Mouse (Mus musculus): ENCODE measurements around the gene BC030499. TPM values are rescaled to one million over a fixed set of nuclear protein-coding genes. Genes with fewer than 3 reads are reported as not detected.
"Not testable (repeated sequence)": the region's sequence is repeated elsewhere in the genome, so short reads cannot be mapped to it uniquely, and the experiment has no call there.

The BC030499 gene
- under 1 TPM; 0.38 to 0.46 TPM for total RNA-seq (2021)
- long read RNA-seq, experiment 1: 0 reads
- long read RNA-seq, experiment 2: 0 reads

DNA sequence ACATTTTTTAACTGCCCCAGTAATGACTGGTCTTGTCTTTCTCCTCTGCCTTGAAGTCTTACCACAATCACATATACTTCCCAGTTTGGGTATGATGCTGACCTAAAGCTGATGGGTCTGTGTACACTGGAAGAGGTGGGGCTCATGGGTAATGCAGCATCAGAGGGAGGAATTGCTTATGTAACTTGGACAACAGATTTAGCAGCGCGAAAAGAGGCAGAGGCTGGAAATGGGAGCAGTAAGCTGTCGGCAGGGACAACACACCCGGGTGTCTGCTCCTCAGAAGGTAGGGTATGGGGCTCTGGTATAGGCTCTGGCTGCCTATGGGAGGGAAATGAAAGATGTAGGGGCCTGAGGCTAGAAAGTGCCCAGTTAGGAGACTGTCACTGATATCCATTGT, at the start of gene BC030499:
Gene BC030499 (plus strand): TSS at position 188 of the 400 bp plus-strand sequence.
- no peak for DNase-seq (ENCODE audit: low spot score)

DNA sequence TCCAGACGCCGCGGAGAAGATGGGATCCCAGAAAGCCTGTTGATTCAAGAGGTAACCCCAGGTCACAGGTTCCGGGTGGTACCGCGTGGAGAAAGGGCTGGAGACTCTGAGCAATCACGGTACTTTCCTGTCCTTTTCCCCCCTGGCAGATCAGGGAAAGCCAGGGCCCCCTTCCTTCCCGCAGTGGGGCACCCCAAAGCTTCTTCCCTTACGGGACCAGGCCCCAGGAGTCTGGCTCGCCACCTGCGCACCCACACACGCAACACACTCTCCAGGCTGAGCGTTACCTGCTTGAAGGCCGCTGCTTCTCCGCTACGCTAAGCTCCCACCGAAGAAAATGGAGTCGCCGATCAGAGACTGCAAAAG, 45.4 kb upstream of the BC030499 start:
- DNase-seq (ENCODE audit: low spot score): no peak

DNA sequence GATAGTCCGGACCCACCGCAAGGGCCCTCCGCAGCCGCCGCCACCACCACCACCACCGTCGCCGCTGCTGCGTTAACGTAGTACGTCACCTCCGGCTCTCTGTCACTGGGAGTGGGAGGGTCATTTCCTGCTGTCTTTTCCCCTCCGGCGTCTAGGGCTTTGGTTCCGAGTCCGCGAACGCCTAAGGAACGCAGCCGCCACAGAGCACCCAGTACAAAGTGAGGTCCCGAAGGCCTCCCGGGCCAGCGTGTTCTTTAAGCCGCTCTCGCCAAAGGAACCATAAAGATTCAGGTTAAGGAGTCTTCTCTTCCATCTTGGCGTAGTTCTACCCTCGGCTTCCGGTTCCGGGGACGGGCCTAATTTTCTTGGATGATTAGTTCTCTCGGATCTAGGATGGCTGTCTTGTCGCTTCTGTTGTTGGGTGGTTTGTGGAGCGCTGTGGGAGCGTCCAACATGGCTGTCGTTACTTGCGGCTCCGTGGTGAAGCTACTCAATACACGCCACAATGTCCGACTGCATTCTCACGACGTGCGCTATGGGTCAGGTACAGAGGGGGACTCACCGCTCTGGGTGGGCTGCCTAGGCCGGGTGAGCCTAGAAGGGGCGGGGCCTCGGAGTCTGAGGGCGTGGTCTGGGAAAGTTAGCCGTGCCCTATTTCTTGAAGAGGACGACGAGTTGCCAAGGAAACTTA, 44.9 kb upstream of the BC030499 start, which contains the start of the genes Sdf2 and Supt6:
Gene Sdf2 (plus strand): TSS at position 120 of the 691 bp plus-strand sequence.
Gene Supt6 (minus strand): TSS at position 361 of the 691 bp plus-strand sequence.
- peak; percentile 90 for DNase-seq (ENCODE audit: low spot score)

DNA sequence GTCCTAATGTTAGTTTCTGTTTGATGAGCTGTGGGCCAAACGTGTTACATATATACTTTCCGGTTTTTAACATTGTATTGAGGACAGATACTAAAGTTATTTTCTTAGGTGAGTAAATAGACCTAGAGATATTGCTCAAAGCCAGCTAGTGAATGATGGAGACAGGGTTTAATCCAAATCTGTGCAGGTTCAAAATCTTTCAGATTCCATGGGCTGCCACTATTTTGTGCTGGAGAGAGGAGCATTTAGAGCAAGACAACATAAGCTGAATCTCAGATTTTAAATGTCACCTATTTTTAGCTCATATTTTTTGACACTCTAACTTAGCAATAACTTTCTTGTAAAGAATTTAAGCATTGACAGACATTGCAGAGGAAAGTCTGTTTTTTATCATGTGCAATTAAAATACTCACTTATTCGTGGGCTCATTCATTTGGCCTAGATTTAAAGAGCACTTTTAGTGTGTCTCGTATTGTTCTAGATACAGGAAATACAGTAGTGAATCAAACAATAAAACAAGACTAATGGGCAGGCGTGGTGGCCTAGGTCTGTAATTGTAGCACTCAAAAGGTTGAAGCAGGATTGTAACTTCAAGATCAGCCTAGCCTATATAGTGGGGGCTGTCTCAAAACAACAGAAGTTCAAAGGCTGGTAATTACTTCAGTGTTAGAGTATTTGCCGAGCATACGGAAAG, 44.2 kb upstream of the BC030499 start:
- DNase-seq (ENCODE audit: low spot score): no peak

DNA sequence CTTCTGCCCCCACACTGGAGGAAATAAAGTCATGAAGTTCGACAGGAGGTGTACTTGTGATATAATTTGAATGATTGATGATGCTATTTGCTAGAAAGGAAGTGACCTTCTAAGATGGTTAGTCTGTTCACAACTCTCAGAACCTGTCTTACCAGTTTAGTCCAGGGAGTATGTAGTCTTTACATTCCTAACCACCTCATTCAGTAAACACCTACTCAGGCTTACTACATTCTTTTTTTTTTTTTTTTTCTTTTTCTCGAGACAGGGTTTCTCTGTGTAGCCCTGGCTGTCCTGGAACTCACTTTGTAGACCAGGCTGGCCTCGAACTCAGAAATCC, 43.7 kb upstream of the BC030499 start:
- no peak for DNase-seq (ENCODE audit: low spot score)

DNA sequence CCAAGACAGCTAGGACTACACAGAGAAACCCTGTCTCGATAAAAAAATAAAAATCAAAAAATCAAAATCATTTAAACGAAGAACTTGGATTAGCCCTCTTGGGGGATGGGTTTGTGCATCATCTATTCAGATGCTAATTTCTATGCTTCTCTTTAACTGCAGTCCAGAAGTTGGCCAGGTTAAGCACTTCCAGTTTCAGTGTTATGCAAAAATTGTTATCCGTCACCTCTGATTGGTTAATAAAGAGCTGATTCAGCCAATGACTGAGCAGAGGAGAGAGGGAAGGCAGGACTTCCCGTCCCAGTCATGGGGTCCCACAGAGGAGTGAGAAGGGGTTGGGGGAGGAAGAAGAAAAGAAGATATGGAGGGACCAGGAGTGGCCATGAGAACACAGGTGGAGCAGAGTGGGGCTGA, 42.9 kb upstream of the BC030499 start:
- no peak for DNase-seq (ENCODE audit: low spot score)

DNA sequence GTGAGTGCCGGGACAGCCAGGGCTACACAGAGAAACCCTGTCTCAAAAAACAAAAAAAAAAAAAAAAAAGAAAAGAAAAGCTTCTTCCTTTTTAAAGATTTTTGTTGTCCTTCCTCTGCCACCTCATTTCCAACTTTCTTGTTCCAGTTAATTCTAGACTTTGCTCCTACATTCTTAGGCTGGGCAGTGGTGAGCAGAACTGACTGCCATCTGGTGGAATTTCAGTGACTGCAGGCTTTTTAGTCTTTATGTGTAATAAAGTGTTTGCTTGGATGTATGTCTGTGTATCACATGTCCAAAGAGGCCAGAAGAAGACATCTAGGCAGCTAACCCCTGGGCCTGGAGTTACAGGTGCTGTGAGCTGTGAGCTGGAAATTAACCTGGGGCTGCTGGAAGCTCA, 34.0 kb upstream of the BC030499 start:
- DNase-seq (ENCODE audit: low spot score): no peak

DNA sequence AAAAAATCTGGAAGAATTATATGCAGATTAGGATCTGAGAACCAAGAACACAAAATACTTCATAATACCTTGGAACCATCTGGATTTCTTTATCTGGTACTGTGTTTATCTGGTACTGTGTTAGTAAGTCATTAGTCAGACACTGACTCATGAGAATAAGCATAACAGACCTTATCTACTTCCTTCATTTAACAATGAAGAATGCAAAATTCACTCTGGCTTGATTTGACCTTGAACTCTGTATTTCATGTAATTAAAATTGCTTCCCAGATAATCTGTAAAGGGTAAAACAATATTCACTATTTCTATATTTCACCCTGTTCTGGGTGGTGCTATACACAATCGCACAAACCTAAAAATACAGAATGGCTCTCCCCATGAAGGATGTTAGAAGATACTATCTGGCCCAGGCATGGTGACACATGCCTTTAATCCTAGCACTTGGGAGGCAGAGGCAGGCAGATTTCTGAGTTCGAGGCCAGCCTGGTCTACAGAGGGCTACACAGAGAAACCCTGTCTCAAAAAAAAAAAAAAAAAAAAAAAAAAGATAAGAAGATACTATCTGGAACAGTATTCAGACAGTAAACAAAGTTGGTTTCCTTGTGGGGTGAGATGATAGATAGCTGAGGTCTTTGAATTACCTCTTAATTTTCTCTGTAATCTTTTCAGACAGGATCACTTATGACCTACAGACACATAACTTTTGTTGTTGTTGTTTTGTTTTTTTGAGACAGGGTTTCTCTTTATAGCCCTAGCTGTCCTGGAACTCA, 30.0 kb upstream of the BC030499 start:
- DNase-seq (ENCODE audit: low spot score): no peak

DNA sequence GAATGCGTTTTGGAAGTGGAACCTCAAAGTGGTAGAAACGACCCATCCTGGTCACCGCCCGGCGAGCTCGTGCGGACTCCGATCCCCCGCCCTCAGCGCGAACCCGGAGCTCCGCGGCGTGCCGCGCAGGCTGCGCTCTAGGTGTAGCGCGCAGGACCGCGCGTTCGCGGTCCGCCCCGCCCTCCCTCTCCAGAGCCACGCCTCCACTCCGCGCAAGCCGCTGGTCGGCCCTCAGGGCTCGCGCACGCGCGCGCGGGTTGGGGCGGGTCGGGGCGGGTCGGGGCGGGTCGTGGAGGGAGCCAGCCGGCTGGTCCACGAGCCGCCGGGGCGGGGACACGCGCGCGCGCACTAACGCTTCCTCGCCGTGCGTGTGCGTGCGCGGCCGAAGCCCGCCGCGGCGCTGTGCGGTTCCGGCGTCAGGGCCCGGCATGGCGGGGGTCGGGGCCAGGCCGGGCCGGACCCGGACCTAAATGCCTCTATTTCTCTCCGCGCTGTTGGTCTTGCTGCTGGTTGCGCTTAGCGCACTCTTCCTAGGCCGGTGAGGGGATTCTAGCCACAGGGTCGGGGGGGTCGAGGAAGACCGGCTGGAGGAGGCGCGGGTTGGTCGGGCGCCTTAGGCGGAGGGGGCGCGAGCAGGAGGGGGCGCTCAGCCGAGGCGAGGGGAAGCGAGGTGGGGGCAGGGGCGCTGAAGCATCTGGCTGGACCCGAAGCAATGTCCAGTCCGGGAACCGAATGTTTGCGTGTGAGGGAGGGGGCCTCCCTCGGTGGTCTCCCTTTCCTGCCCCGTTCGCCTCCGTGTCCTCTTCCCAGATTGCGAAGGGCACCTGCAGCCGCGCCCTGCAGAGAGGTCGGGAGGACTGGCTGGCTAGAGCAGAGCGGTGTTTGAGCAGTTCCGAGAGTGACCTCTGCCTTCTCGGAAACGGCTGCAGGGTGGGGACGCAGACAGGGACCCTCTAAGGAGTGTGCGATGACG, 29.0 kb upstream of the BC030499 start, which contains the start of gene 2610507B11Rik:
Gene 2610507B11Rik (plus strand): TSS at position 373 of the 973 bp plus-strand sequence.
- peak; percentile 91 for DNase-seq (ENCODE audit: low spot score)

DNA sequence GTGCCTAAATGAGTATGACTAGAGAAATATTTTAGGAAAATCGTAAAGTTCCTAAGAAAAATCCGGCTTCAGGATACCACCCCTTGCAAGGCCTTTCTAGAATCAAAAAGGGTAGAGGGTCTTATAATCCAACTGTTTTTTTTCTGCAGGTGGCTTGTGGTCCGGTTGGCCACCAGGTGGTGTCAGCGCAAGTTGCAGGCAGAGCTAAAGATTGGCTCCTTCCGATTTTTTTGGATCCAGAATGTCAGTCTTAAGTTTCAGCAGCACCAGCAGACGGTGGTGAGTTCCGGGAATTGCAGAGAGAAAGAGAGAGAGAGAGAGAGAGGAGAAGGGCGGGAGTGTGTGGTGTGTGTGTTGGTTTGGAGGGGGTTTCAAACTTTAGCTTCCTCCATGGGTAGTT, 28.1 kb upstream of the BC030499 start:
- peak; percentile 69 for DNase-seq (ENCODE audit: low spot score)

DNA sequence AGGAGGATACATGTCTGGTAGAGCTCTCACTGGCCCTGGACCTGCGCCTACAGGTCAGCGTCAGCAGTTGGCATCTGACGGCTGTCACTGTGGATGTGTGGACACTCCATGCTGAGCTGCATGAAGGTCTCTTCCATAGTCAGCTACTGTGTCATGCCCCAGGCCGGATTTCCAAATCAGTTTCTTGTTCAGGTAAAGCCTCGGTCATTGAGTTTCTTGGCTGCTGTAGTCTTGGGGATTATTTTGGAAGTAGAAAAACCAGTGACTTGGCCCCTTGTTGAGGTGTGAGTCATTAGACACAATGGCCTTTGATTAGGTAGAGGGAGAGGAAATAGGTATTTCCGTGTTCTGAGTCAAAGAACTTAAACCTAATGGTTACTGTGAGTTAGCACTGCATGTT, 25.1 kb upstream of the BC030499 start:
- peak; percentile 19 for DNase-seq (ENCODE audit: low spot score)

DNA sequence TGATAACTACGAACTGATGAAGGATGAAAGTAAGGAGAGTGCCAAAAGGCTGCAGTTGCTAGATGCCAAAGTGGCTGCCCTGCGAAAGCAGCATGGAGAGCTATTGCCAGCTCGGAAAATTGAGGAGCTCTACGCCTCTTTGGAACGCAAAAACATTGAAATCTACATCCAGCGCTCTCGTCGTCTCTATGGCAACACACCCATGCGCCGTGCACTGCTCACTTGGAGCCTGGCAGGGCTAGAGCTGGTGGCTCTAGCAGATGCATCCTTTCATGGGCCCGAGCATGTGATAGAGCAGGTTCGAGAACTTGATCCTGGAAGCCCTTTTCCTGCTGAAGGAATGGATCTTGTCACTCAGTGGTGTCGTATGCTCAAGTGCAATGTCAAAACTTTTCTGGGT, 18.7 kb upstream of the BC030499 start:
- no peak for DNase-seq (ENCODE audit: low spot score)

DNA sequence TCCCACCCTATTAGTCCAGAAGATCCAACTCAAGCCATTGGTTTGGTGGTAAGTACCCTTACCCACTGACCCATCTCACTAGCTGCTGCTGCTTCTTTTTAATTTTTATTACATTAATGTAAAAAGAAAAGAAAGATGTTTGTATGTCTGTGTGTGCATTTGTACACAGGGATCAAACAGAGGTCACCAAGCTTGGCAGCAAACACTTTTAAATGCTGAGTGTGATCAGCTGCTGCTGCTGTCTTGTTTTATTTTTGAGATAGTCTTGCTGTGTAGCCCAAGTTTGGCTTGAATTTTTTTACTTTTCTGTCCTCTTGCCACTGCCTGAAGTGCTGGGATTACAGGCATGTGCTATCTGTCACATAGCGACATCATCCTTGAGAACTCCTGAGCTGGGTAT, 15.0 kb upstream of the BC030499 start:
- no peak for DNase-seq (ENCODE audit: low spot score)

DNA sequence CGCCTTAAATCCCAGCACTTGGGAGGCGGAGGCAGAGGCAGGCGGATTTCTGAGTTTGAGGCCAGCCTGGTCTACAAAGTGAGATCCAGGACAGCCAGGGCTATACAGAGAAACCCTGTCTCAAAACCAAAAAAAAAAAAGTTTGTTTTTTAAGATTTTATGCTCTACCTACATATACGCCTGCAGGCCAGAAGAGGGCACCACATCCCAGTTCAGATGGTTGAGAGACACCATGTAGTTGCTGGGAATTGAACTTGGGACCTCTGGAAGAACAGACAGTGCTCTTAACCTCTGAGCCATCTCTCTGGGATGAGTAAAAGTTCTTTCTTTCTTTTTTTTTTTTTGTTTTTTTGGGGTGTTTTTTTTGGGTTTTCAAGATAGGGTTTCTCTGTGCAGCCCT, 14.5 kb upstream of the BC030499 start:
- DNase-seq (ENCODE audit: low spot score): not testable (repeated sequence)

DNA sequence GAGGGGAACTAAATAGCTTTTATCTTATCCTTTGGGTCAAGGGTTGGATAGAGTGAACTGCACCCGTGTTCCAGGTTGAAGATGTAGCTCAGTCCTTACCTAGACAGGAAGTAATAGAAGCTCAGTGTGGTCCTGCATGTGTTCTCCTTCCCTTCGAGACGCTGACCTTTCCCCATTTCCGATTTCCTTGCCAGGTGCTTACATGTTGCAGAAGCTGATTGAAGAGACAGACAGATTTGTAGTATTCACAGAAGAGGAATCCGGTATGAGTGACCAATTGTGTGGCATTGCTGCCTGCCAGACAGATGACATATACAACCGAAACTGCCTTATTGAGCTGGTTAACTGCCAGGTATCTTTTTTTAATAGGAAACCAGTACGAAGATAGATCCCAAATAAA, 11.8 kb upstream of the BC030499 start:
- DNase-seq (ENCODE audit: low spot score): no peak

DNA sequence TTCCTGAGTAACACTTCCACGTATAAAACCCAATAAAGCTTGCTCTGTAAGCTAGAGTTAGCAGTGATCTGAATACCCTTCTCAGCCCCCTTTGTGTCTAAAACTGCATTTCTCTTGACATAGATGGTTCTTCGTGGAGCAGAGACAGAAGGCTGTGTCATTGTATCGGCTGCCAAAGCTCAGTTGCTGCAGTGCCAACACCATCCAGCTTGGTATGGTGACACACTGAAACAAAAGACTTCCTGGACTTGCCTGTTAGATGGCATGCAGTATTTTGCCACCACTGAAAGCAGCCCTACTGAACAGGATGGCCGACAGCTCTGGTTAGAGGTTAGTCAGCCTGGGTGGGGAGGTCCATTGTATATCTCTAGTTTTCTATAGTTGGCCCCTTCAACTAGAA, 11.1 kb upstream of the BC030499 start:
- no peak for DNase-seq (ENCODE audit: low spot score)

DNA sequence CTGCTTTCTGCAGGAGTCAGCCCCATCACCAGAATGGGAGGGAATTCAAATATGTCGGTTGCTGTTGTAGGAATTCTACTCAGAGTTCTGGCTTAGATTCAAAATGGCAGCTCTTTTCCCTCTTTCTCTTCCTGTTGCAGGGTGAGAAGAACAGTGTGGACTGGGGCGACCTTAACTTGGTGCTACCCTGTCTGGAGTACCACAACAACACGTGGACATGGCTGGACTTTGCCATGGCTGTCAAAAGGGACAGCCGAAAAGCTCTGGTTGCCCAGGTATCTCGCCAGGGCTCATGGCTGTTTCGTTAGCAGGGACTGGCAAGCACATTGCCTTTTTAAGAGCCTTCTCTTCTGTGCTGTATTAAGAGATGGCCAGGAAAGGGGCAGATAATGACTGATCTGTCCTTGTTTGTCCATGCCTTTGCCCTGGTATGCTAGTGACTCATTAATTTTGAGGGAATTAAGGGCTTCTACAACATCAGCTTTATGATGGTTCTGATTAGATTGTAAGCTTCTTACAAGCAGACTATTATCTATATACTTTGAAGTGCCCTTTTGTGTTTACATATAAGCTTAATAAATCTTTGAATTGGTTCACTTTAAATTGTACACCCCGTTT, 1.4 kb upstream of the BC030499 start:
- no peak for DNase-seq (ENCODE audit: low spot score)

DNA sequence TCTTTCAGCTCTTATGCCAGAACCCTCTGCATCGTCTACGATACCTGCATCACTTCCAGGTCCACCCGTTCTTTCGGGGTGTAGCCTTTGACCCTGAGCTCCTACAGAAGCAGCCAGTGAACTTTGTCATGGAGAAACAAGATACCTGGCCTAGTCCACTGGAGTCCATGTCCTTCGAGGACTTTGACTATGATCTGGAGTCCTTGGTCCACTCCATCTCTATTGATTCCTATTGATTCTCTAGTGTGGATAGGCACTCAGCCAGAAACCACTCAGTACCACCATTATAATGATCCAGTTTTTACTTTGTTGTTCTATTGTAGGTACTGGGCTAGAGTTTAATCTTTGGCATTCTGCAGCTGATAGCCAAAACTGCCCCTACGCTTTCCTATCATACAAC, 3.9 kb downstream of the BC030499 start:
- no peak for DNase-seq (ENCODE audit: low spot score)

DNA sequence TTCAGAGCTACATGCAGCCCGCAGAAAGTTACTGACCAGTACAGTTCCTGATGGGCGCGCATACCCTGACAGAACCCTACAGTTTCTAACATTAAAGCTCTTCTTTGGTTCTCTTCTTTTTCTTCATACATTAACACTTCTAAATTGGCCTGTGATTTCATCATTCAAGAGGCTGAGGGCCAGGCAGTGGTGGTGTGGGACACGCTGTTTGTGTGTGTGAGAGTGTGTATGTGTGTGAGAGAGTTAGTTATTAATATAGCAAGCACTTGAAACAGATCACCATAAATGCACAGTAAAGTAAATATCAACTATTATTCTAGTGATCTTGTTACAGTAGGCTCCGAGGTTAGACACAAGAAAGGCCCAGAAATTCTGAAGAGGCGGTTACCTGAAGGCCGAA, 10.3 kb downstream of the BC030499 start:
- DNase-seq (ENCODE audit: low spot score): no peak

DNA sequence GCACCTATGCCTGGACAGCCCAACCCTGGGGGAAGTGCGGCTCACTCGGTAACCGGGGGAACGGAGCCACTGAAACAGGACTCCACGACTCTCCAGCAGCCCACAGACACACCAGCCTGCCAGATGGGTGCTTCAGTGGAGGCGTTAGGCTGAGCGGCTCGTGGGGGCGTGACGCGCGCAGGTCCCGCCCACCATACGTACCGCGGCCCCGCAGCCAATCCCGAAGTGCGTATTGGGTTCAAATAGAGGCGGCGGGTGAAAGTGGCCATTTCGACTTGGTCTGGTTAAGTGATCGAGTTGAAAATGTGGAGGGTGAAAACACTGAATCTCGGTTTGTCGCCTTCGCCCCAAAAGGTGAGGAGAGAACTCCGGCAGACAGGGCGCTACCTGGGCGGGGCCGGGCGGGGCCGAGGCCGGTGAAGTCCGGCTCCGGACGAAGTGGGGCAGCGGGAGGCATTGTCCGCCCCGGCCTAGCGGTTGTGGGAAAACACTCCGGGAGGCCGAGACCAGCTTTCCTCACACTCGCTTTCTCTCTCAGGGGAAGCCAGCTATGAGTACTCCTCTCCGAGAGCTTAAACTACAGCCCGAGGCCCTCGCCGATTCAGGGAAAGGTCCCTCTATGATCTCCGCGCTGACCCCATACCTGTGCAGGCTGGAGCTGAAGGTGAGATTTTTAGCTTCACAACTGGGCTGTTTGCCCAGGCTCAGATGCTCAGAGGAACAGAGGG, 10.9 kb downstream of the BC030499 start, which contains the start of gene Spag5:
Gene Spag5 (plus strand): TSS at position 173 of the 728 bp plus-strand sequence.
- peak; percentile 91 for DNase-seq (ENCODE audit: low spot score)
